ENCODE assay signal across 22 mouse cellular contexts in the genomic region with DNA sequence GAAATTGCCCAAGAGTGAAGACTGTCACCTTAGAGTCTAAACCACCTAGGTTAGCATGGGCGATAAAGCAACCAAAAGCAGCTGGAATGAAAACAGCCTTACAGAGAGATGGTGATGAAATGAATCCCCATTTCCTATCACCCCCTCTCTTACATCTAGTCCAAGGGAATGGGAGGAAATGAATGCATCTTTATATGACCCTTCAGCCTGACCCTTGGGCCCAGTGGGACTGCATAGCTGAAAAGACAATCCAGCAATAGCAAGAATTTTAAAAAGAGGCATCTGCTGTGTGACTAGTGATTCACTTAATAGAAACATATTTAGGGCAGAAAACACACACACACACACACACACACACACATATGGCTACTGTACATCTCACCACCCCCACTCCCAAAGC. TPM values are rescaled to one million over a fixed set of nuclear protein-coding genes. Genes with fewer than 3 reads are reported as not detected.
"Had no signal": no experiment of that assay in that cellular context is flagged by ENCODE, and none has a peak within 500 bp of the region (broad histone marks: within the 10 kb centered on the region; RNA-seq: fewer than 3 reads in every experiment).

No protein-coding gene starts in this region.

- H3K9me3 ChIP-seq: limb, embryonic 12.5 days; limb, embryonic 15.5 days; midbrain, embryonic 12.5 days; midbrain, embryonic 15.5 days; neural tube, embryonic 12.5 days; neural tube, embryonic 15.5 days had no signal

- H3K4me2 ChIP-seq: limb, embryonic 12.5 days; limb, embryonic 15.5 days; liver, embryonic 11.5 days; lung, embryonic 14.5 days; midbrain, embryonic 12.5 days; midbrain, embryonic 15.5 days; neural tube, embryonic 12.5 days; neural tube, embryonic 15.5 days had no signal

- H3K27ac ChIP-seq: limb, embryonic 12.5 days; limb, embryonic 15.5 days; liver, embryonic 14.5 days; macrophage; midbrain, embryonic 12.5 days; midbrain, embryonic 15.5 days; neural tube, embryonic 12.5 days; neural tube, embryonic 15.5 days; stomach, postnatal 0 days had no signal

- H3K9ac ChIP-seq: limb, embryonic 12.5 days; limb, embryonic 15.5 days; liver, embryonic 14.5 days; liver, postnatal 0 days; lung, embryonic 14.5 days; midbrain, embryonic 12.5 days; midbrain, embryonic 15.5 days; neural tube, embryonic 12.5 days; neural tube, embryonic 15.5 days had no signal

- ATAC-seq: liver, postnatal 0 days; lung, postnatal 0 days; midbrain, embryonic 15.5 days had no signal

- H3K4me3 ChIP-seq: limb, embryonic 12.5 days; limb, embryonic 15.5 days; midbrain, embryonic 12.5 days; midbrain, embryonic 15.5 days; neural tube, embryonic 12.5 days; neural tube, embryonic 15.5 days had no signal

- H3K4me1 ChIP-seq: midbrain, embryonic 12.5 days; midbrain, embryonic 15.5 days; neural tube, embryonic 12.5 days had no signal

- DNase-seq: kidney, adult 9 months; left cerebral cortex, postnatal 4 days; liver, postnatal 0 days; lung, embryonic 14.5 days; right cerebral cortex, adult 18-20 months; right cerebral cortex, postnatal 14 days; right cerebral cortex, postnatal 4 days; thymus, adult 2 months; thymus, postnatal 14 days; thymus, postnatal 4 days had no signal

- H3K36me3 ChIP-seq: limb, embryonic 12.5 days; limb, embryonic 15.5 days; midbrain, embryonic 12.5 days; midbrain, embryonic 15.5 days; neural tube, embryonic 12.5 days; neural tube, embryonic 15.5 days had no signal

- H3K27me3 ChIP-seq: limb, embryonic 12.5 days; limb, embryonic 15.5 days; midbrain, embryonic 12.5 days; midbrain, embryonic 15.5 days; neural tube, embryonic 12.5 days; neural tube, embryonic 15.5 days had no signal

RNA-seq across cellular contexts. Expression of a gene that starts 4.0 kb away (rescaled TPM):
- polyA plus RNA-seq: liver, embryonic 11.5 days; lung, embryonic 14.5 days; macrophage; midbrain, embryonic 12.5 days; midbrain, embryonic 15.5 days; neural tube, embryonic 12.5 days had no signal

RNA-seq across cellular contexts. Expression of a gene that starts 5.6 kb away (rescaled TPM):
- total RNA-seq: left cerebral cortex, adult 8-10 months had no signal
- polyA plus RNA-seq: macrophage; midbrain, embryonic 12.5 days; midbrain, embryonic 15.5 days; neural tube, embryonic 12.5 days; neural tube, embryonic 15.5 days had no signal

RNA-seq across cellular contexts. Expression of a gene that starts 52.0 kb away (rescaled TPM):
- polyA plus RNA-seq: macrophage had no signal
